Mouse (Mus musculus): ENCODE measurements at regions not wholly inside any gene's neighbourhood (a gene's known extent, or its start where the extent isn't known, plus 50 kb on each side); places are given as distances from the start of the nearest gene placed in this dataset.

DNA sequence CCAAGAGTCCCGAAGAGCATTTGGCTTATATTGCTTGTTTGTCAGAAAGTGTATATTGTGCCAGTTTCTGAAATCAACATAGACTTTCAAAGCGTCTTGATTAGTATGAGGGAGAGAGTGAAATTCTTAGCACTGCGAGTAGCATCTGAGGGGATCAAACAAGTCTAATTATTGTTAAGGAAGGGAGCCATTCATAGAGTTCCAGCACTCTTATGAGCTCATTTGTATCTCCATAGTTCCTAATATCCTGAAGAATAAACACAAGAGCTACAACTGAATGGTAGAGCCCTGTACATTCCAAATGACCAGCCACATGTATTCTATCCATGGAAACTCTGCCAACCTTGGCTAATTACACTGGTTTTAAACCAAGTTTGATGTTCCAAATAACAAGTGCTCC, 90.2 kb upstream of the Cntn6 start:
- DNase-seq (ENCODE audit: low spot score) (peak; percentile 80), ATAC-seq (peak; percentile 86)
- 21% methylated on average over 3 of the region's 3 CpGs for WGBS
- no peak overlapping the region for H3K27ac ChIP-seq (ENCODE audit: low read depth, low read length)
- H3K9ac ChIP-seq (ENCODE audit: low read length) = no peak overlapping the region
- H3K4me1 ChIP-seq (ENCODE audit: control insufficient read depth, insufficient read depth, low read length) = no peaks in the 10 kb centered on the region
- H3K9me3 ChIP-seq (replicated peaks; ENCODE audit: control insufficient read depth, low read length) = no peaks in the 10 kb centered on the region
- no peak overlapping the region for H3K4me3 ChIP-seq (ENCODE audit: low read depth, low read length)
- H3K27me3 ChIP-seq (replicated peaks; ENCODE audit: control insufficient read depth, insufficient read depth, low read length) = no peaks in the 10 kb centered on the region
- no peak overlapping the region for H3K4me2 ChIP-seq (ENCODE audit: low read length)
- H3K36me3 ChIP-seq (ENCODE audit: control insufficient read depth, insufficient read depth, low read length) = no peaks in the 10 kb centered on the region

DNA sequence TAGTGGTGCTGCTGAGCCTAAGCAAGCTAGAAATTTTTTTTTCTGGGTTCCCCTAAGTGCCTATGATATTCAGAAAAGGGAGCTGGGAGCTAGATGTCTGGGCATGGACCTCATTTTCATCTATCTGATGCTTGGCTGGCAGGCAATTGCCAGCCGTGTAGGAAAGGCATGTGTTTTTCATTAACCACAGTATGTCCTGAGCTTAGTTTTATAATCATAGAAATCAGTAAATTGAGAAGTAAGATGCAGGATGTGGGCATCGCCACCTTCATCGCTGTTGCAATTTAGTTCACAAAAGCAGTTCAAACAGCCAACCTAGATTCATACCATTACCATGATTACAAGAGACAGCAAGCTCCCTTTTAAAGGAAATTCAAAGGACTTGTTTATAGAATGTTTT, 88.6 kb upstream of the Cntn6 start:
- no peak for ATAC-seq
- Histone ChIP-seq H3K36me3 (ENCODE audit: control insufficient read depth, insufficient read depth, low read length) (no peaks in the 10 kb centered on the region), H3K27me3 (replicated peaks; ENCODE audit: control insufficient read depth, insufficient read depth, low read length) (no peaks in the 10 kb centered on the region), H3K4me2 (ENCODE audit: low read length) (no peak overlapping the region), H3K27ac (ENCODE audit: low read depth, low read length) (no peak overlapping the region), H3K4me3 (ENCODE audit: low read depth, low read length) (no peak overlapping the region), H3K9me3 (replicated peaks; ENCODE audit: control insufficient read depth, low read length) (no peaks in the 10 kb centered on the region), H3K4me1 (ENCODE audit: control insufficient read depth, insufficient read depth, low read length) (no peaks in the 10 kb centered on the region), H3K9ac (ENCODE audit: low read length) (no peak overlapping the region)
- DNase-seq (ENCODE audit: low spot score) = no peak
- 87% methylated on average over 3 of the region's 3 CpGs for WGBS

DNA sequence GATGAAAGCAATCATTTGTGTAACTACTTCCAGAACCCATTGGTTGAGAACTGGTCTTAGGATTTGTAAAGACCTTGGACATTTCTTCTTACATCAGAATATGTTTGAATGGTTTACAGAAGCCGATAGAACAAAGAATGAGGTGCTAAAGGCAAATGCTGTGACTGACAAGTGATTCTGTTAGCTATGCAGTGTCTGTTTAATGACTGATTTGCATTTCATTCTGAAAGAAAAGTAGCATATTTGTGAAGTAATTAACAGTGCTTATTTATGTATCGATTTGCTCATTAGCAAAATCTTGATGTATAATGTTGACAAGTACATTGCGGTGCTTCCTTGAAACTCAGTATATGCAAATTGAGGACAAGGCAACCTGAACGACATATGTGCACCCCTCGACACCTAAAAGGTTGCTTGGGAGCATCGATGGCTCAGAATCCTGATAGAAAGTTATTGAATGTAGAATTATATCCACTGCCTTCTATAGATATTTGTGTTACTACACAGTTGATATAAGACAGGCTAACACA, 71.8 kb upstream of the Cntn6 start:
- no peak overlapping the region for H3K4me2 ChIP-seq (ENCODE audit: low read length)
- H3K9ac ChIP-seq (ENCODE audit: low read length) = no peak overlapping the region
- no peaks in the 10 kb centered on the region for H3K36me3 ChIP-seq (ENCODE audit: control insufficient read depth, insufficient read depth, low read length)
- H3K27ac ChIP-seq (ENCODE audit: low read depth, low read length) = no peak overlapping the region
- DNase-seq (ENCODE audit: low spot score) (peak; percentile 72), ATAC-seq (peak; percentile 93)
- H3K4me3 ChIP-seq (ENCODE audit: low read depth, low read length) = no peak overlapping the region
- H3K27me3 ChIP-seq (replicated peaks; ENCODE audit: control insufficient read depth, insufficient read depth, low read length) = no peaks in the 10 kb centered on the region
- no peaks in the 10 kb centered on the region for H3K9me3 ChIP-seq (replicated peaks; ENCODE audit: control insufficient read depth, low read length)
- 36% methylated on average over 6 of the region's 6 CpGs for WGBS
- no peaks in the 10 kb centered on the region for H3K4me1 ChIP-seq (ENCODE audit: control insufficient read depth, insufficient read depth, low read length)

DNA sequence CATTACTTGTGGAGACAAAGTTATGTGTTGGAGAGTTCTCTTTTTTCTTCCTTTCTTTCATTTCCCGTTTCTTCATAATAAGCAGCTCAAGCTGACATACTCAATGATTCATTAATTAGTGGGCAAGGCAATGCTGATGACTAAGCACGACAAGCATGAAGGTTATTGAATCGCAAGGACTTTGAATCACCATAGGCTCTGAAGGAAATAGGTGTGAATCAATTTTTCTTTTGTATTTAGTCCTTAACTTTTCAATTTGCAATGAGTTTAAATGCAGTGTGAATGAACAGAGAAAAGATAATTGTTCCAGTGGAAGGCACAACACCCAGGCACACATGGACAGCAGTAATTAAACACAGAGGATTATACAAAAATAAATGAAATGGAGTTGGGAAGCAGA, 54.6 kb upstream of the Cntn6 start:
- 28% methylated on average over 3 of the region's 3 CpGs for WGBS
- H3K27me3 ChIP-seq (replicated peaks; ENCODE audit: control insufficient read depth, insufficient read depth, low read length) = no peaks in the 10 kb centered on the region
- no peaks in the 10 kb centered on the region for H3K4me1 ChIP-seq (ENCODE audit: control insufficient read depth, insufficient read depth, low read length)
- no peak overlapping the region for H3K4me2 ChIP-seq (ENCODE audit: low read length)
- peak; percentile 40; the same call in 1 of the 2 replicates for ATAC-seq
- H3K27ac ChIP-seq (ENCODE audit: low read depth, low read length) = no peak overlapping the region
- no peak overlapping the region for H3K4me3 ChIP-seq (ENCODE audit: low read depth, low read length)
- no peaks in the 10 kb centered on the region for H3K9me3 ChIP-seq (replicated peaks; ENCODE audit: control insufficient read depth, low read length)
- peak; percentile 27 for DNase-seq (ENCODE audit: low spot score)
- H3K36me3 ChIP-seq (ENCODE audit: control insufficient read depth, insufficient read depth, low read length) = no peaks in the 10 kb centered on the region
- H3K9ac ChIP-seq (ENCODE audit: low read length) = no peak overlapping the region
